Mouse (Mus musculus) skeletal muscle tissue, adult 2 months (tissue): Measurements from ENCODE around the gene Ldha.
"Not testable (repeated sequence)": the region's sequence is repeated elsewhere in the genome, so short reads cannot be mapped to it uniquely, and the experiment has no call there.

Source experiments
- DNase-seq: peaks from one replicate; pipeline ENCODE4 v3.0.0-alpha.2; 2012; ENCODE audit warnings: low read depth, low spot score

Gene Ldha

DNA sequence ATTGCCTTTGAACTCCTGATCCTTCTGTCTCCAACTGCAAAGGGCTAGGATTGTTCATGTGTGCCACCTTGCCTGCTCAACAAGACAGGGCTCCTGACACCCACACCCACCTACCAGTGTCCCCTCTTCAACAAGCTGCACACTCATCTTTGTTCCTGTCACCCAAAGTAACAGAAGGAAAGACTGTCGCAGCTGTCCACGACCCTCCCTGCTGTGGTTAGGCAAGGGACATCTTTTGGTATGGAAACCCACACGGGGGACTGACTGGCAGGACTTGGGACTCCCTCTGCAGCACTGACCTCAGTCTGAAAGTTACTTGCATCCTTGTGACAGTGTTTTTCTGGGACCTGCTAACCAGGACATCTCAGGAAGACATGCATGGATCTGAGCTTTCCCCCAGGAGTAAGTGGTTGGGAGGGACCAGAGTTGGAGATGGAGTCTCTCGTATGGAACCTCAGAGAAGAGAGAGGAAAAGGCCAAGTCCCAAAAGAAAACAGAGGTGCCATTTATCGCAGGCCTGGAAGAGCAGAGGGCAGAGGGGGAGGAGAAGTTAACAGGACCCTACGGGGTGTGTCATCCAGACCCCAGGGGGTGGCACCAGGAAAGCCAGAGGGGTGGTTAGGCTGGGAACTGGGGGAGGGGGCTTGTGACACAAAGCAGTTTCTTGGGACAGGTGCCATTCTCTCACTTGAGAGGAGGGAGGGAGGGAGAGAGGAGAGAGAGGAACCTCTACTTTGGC lies at the start of gene Ldha:
Ldha (plus strand) TSS at position 689 of the 739 bp plus-strand sequence.
- DNase-seq = no peak

DNA sequence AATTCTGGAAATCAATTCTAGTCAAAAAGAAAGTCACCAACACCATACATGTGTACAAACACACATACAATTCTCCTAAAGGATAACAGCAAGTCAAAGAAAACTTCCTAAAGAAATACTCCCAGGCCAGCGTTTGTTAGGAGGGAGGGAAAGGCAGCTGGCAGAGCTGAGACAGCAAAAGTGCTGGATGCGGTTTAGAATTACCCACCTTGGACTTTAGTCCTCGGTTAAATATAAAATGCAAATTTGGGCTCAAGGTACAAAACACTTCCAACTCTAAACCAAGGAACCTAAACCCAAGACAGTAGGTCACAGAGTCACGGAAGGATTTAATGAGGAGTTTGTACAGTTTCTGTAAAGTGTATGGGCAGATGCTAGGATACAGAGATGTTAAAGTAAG lies 47.4 kb upstream of the Ldha start:
- no peak for DNase-seq

DNA sequence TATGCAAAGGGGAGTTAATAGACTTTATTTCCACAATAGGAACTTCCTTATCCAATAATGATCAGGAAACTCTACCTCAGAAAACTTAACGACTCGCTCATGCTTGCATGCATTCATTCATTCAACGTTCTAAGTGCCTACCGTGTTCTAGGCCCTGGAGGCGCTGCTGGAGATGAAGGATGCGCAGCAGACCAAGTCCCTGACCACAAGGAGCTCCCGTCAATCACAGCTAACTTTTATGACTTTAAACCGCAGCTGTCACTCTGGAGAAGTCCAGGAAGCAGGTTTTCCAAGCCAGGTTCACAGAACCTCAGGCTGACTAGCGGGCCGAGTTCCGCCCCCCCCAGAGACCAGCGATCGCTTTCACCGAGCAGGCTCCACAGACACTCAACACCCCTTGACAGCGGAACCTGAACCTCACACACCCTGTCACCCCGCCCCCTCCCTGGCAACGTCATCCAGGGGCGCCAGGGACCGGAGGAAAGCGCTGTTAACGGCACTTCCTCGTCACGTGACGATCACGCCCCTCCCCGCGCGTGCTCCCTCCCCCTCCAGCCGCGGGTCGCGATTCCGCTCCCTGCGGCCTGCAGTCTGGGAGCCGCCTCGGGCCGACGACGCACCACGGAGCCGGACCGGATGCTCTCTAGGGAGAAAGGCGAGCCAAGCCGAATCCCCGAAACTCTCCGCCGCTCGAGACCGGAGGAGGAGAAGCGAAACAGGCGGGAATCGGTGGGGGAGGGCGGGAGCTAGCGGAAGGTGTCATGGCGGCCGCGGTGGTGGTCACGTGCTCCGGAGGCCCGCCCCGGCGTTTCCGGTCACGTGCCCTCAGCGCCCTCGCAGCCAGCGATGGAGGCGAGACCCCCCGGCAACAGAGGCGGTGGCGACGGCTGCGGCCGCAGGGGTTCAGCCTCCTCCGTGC lies 45.7 kb upstream of the Ldha start, which contains the start of the genes Hps5 and Gtf2h1:
Hps5 (minus strand) TSS at position 778 of the 919 bp plus-strand sequence.
Gtf2h1 (plus strand) TSS at position 817 of the 919 bp plus-strand sequence.
- peak; percentile 95 for DNase-seq

DNA sequence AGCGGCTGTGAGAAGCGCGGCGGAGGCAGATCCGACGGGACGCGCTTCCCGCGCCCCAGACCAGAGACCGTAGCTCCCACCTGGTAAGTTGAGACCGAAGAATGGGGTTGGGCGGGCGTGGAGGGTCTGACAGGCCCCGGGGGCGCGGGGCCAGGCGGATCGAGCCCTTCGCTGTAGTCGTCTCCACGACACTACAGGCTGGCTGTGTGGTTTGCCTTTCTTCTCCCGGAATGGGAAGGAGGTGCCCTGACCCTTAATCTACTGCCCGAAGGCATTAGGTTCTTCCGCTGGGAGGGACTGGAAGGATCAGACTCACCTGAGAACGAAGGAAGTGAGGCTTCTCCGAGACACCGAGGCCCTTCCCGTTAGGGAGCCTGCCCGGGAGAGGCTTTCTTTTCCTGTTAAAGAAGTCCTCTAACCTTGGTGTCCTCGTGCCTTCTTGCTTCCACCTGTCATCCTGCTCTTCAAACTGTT lies 45.0 kb upstream of the Ldha start:
- DNase-seq = no peak

DNA sequence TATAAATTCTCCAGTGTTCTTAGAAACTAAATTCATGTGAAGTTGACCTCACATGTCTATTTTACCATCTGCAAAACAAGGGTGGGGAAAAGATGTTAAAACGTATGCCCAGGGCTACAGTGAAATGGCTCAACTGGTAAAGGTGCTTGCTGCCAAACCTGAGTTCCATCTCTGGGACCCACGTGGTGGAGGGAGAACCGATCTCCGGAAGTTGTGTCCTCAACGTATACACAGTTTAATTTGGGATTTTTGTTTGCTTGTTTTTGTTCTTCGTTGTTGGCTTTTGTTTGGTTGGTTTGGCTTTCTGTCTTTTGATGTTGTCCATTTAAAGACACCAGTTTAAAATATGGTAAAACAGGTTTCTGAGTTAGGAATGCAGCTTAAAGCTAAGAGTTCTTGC lies 44.5 kb upstream of the Ldha start:
- DNase-seq = no peak

DNA sequence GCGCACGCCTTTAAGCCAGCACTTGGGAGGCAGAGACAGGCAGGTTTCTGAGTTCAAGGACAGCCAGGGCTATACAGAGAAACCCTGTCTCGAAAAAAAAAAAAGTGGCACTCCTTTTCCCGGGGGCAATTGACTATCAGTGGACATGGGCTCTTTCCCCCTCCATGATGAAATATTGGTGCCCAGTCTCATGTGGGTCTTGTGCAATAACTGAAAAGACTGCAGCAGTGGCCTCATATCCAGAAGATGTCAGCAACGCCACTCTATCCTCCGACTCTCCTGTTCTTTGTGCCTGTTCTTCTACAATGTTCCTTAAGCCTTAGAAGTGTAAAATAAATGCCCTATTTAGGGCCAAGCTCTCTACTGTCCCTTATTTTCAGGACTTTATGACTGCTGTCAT lies 30.9 kb upstream of the Ldha start:
- DNase-seq = no peak

DNA sequence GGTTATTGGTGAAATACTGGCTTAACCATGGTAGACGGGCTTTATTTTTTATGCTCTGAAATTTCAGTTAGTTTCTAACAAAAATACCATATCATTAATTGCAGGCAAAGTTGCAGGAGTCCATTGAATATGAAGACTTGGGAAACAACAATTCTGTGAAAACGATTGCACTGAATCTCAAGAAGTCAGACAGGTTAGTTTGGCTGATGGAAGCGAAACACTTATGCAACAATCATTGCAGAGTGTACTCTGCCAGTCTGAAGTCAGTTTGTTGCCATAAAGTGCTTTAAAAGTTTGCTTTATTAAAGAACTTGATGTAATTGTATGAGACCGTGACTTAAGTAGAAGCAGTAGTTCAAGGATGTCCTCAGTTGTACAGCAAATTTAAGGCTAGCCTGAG lies 27.3 kb upstream of the Ldha start:
- no peak for DNase-seq

DNA sequence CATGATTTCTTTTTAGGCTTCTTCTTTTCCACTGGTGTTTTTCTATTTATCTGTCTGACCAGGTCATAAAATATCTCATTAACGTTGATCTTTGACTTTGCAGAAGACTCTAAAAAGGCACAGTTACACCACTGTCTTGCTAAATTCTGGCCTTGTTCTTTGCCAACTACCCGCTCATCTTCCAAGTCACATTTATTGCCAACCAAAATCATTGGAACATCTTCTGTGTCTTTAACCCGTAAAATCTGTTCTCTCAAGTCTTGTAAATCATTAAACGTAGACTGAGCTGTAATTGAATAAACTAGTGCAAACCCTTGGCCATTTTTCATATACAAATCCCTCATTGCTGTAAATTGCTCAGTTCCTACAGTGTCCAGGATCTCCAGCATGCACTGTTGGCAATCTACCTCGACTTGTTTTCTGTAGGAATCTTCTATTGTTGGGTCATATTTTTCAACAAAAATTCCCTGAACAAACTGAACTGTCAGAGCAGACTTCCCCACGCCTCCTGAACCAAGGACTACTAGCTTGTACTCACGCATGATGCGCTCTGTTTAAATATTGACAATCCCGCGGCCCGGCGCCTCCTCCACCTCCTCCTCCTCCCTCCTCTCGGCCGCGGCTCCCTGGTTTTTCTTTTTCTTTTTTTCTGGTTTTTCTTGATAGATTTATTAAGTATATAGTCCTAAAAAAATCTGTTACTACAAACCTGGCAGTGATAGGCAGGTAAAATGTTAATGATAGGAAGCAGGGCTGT lies 20.2 kb upstream of the Ldha start:
- DNase-seq = not testable (repeated sequence)

DNA sequence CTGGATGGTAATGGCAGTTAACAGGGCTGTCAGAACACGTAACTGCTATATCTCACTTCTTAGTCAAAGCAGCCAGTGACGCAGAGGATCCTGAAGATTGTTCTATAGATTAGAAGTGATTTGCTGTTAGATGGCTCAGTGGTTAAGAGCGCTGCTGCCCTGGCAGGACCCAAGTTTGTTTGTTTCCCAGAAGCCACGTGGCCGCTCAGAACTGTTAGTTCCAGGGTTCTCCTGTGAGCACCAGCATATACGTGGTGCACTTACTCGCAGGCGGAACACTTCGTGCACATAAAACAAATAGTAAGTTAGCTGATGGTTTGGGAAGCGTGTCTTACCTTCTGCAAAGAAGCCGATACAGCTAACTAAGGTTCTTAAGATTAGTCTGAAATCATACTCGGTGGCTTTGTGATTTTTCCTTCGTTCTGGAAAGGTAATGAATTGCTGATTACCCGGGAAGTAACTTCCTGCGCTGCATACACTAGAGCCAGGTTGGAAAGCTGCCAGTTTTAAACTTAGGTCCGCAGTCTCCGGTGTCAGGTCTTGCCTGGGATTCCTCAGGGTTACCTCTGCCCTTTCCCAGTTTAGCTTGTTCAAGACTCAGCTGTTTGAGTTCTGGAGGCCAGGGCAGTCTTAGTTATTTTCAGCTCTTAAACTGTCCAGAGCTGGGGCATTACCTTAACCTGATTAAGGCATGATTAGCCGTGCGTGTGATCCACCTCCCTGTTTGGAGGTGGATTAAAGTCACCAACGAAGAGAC lies 14.1 kb upstream of the Ldha start:
- DNase-seq = peak; percentile 95

DNA sequence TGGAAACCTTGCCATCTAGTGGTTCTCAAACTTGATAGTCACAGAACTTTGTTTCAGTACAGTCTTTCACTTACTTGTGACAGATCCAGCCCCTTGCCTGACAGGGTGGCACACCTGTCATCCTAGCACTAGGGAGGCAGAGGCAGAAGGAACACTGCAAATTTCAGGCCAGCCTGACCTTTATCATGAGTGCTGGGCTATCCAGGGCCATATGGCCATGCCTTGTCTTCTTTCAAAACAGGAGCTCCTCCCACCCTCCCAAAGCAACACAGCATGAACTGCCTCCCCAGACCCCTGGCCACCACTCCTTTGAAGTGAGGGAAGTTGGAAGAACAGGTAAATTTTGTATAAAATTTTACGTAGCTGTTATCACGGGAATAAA lies 13.5 kb upstream of the Ldha start:
- DNase-seq = no peak

DNA sequence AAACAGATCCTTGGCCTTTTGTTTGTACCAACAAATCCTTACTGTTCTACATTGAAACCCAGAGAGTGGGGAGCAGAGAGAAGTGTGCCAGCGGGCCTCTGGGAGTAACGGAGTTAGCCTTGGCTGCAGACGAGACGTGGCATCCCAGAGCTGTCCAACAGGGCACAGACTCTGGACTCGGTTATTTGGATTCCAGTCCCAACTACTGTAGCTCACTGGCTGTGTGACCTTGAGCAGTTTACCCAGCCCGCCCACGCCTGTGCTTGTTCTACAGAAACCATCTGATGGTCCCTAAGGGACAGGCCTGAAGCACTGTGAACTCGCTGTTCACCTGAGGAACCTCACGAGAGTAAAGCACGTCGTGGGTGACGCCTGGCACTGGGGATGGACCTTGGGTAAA lies 11.4 kb upstream of the Ldha start:
- DNase-seq = no peak

DNA sequence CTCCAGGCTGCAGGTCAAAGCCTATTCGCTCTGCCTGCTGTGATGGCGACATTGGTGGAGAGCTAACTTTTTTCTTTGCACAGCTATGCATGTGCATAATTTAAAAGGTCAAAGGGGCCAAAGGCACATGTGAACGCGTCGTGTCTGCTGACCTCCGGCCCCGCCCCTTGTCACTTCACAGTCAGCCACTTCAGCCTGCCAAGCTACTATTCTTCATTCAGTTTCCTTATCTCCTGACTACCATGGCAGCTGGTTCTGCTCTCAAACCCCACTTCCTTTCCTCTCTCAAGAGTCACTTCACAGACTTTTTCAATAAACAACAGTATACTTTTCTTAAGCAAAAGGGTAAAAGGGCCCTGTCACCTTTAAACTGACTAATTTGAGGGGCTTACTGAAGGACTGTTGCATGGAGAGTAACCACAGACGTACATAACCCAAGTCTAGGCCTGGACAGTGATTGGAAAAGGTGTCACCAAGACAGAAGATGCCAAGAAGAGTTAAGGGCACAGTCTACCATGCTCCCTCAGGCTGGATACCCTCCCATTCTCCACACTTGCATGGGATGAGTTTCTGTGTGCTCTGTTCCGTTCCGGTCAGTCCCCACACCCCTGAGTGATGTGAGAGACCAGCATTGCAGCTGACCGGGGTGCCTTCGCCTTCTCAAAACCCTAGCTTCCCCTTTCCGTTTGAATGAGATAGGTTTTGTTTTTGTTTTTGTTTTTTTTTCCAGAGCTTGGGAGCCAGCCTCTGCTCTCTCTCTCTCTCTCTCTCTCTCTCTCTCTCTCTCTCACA lies 10.3 kb upstream of the Ldha start:
- no peak for DNase-seq

DNA sequence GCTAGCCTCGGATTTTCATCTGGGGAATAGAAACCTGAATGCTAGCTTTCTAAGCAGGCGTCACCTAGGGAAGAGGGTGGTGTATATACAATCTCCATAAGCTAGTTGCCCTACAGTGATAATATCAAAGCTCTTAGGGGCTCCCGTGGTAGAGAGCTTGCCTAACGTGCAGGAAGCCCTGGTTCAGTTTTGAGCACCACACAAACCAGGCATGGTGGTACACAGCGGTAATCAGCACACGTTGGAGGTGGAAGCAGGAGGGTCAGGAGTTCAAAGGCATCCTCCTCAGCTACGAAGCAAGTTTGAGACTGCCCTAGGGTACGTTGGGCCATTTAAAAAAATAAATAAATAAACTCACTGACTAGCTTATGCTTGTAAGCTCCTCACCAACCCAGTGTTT lies 9.6 kb upstream of the Ldha start:
- no peak for DNase-seq

DNA sequence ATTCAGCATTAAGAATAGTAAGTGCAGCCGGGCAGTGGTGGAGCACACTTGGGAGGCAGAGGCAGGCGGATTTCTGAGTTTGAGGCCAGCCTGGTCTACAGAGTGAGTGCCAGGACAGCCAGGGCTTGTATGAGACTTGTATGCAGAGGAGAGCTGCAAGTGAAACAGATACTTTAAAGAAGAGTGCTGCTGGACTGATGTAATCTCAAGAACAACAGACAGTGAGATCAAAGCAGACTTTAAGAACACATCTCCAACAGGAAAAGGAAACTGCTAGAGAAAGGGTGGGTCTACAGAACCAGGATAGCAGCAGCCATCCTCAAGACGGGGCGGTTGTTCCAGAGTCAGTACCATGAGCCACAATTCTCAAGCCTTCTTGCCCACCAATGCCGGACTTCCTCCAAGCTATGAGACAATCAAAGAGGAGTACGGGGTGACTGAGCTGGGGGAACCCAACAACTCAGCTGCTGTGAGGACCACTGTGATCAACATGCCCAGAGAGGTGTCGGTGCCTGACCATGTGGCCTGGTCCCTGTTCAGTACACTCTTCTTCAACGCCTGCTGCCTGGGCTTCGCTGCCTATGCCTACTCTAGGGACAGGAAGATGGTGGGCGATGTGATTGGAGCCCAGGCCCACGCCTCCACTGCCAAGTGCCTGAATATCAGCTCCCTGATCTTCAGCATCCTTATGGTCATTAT lies 9.0 kb upstream of the Ldha start:
- DNase-seq = not testable (repeated sequence)

DNA sequence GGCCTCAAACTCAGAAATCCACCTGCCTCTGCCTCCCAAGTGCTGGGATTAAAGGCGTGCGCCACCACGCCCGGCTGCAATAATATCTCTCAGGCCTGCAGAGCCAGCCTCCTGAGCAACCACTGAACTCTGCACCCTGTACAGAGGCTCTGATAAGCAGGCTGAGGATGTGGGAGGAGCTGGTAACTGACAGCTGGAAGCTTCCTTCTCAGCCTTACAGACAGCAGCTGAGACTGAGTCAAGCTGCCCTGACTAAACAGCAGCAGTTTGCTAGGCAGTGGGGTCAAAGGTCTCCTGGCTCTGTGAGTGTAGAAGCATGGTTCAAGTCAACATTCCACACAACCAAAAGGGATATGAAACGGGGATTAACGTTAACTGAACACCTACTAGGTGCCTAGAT lies 8.0 kb upstream of the Ldha start:
- no peak for DNase-seq

DNA sequence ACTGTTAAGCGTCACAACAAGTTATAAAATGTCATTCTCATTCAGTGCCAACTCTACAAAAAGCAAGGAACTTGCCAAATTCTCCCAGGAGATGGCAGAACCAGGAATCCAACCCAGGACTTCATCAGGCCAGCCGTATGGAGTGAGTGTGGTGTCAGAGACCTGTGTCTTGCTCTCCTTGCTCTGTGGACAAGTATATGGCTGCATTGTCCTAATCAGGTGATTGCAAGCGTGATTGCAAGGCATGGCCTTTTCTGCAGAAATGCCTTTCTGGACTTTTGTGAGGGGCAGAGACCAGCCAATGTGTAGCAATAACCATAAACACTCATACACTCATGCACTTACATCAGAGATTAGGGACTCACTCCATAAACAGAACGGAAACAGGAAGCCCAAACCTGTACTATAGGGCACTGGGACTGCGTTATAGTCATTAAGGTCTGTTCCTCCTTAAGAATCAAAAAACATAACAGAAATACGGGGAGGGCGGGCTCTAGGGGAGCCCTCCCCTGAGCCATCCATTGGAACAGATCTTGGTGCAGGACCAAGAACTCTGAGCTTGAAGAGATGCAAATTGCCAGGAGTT lies 7.5 kb upstream of the Ldha start:
- no peak for DNase-seq

DNA sequence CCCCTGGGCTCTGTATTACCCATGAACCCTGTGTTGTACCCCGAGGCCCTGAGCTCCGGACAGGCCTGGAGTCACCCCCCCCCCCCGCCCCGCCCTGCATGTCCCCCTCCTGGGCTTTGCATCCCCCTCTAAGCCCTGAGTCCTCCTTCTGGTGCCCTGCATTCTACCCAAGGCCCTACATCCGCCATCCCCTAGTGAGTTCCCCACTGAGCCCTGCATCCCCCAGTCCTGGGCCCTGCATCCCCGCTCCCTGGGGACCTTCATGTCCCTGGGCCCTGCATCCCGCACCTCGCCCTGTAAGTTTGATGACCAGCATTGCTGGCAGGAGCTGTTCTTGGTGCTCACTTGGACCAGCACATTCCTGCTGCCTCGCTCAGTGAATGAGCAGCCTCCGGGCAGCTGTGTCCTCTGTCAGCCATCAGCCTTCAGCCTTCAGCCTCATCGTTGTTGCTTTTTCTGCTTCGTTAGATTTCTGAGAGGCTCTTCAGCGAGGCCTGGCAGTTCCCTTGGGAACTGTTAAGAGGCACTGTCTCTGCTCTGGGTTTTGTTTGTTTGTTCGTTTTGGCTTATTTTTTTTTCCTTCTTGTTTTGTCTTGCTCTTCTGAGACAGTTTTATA lies 6.2 kb upstream of the Ldha start:
- no peak for DNase-seq

DNA sequence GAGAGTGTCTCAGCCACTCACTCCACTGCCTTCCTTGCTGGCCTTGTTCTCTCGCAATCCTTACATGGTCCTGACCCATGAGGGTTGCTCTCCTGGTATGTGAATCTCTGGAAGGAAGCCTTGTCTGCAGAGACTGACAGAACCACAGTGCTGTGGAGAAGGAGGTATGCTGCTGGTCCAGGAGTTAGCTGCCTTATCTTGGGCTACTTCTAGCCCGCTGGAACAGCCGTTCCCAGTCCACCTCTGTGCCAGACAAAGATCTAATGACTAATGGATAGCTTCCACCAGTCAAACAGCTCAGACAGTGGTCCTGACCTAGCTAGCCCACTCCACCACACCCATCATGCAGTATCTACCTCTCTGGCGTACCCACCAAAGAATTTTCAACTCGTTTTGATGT lies 4.9 kb upstream of the Ldha start:
- DNase-seq = no peak

DNA sequence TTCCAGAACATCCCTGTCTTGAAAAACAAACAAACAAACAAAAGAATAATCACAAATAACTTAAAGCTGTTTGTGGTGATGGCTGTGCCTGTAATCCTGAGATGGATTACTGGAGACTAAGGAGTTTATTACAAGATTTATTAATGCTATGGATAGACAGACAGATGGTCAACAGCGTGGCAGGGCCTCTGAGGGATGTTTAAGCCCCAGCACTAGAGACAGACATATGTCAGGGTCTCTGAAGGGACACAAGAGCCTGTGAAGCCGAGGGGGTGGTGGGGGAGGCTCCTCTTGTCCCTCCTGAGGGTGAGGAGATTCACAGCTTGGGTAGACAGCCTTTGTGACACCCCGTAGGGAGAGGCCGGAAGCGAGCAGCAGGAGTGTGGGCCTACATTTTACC lies 4.2 kb upstream of the Ldha start:
- no peak for DNase-seq
